ENCODE assay signal across 15 mouse cellular contexts in genomic region chr8:46969386-46969785, GRCm38 (mm10). TPM values are rescaled to one million over a fixed set of nuclear protein-coding genes. Genes with fewer than 3 reads are reported as not detected.
DNase-seq lines count a peak whose midpoint lies in the region; ATAC-seq and TF ChIP-seq lines count a peak whose summit lies in the region.
"Had no signal": no experiment of that assay in that cellular context is flagged by ENCODE, and none has a peak within 500 bp of the region (broad histone marks: within the 10 kb centered on the region; RNA-seq: fewer than 3 reads in every experiment).

No protein-coding gene starts in this region.

- H3K27ac ChIP-seq in heart, adult 2 months: no peak overlapping the region
- H3K27ac ChIP-seq in lung, embryonic 14.5 days (ENCODE audit: low read depth): no peak overlapping the region
- no peak overlapping the region for H3K27ac ChIP-seq in ES-E14 (ENCODE audit: insufficient read depth, low read depth, low read length, poor library complexity, severe bottlenecking)
- H3K27ac ChIP-seq: forebrain, embryonic 15.5 days; heart, embryonic 15.5 days; limb, embryonic 13.5 days had no signal

- no peaks in the 10 kb centered on the region; the same call in 1 of the 2 replicates for H3K4me1 ChIP-seq in heart, adult 2 months (ENCODE audit: control insufficient read depth, insufficient read depth, low read length)
- no peaks in the 10 kb centered on the region for H3K4me1 ChIP-seq in lung, embryonic 14.5 days (ENCODE audit: insufficient read depth)
- H3K4me1 ChIP-seq in lung, adult 2 months (ENCODE audit: control insufficient read depth, insufficient read depth, low read length): no peaks in the 10 kb centered on the region
- no peaks in the 10 kb centered on the region for H3K4me1 ChIP-seq in ES-E14 (ENCODE audit: control insufficient read depth in 2 of 2, insufficient read depth in 2 of 2, low read length in 2 of 2, poor library complexity in 1 of 2)
- H3K4me1 ChIP-seq: forebrain, embryonic 15.5 days; heart, embryonic 15.5 days had no signal

- ATAC-seq in lung, embryonic 14.5 days (ENCODE audit: insufficient read depth): no peak
- no peak for ATAC-seq in frontal cortex, adult (ENCODE audit: low TSS enrichment)
- no peak for ATAC-seq in monocyte, adult 5-6 weeks (replicated peaks; ENCODE audit: insufficient number of reproducible peaks, low FRiP score, low TSS enrichment, poor library complexity, severe bottlenecking)
- ATAC-seq: forebrain, embryonic 15.5 days had no signal

- intact Hi-C loops in heart, adult 2 months (cut with DNase I): no loop called here
- intact Hi-C loops in heart, postnatal 36 days (cut with DNase I): loop anchor here (2.0 kb wide), 1 partner anchor 401 kb away; no protein-coding TSS in a partner anchor

- H3K27me3 ChIP-seq in heart, adult 2 months (ENCODE audit: control insufficient read depth, insufficient read depth, low read length): no peaks in the 10 kb centered on the region
- H3K27me3 ChIP-seq in lung, embryonic 14.5 days (ENCODE audit: insufficient read depth, low read length): no peaks in the 10 kb centered on the region
- H3K27me3 ChIP-seq: forebrain, embryonic 15.5 days; heart, embryonic 15.5 days had no signal

- peak; percentile 65 for TF ChIP-seq CTCF in heart, adult 2 months (IDR thresholded peaks at IDR 0.05)
- peak; percentile 62 for TF ChIP-seq CTCF in lung, embryonic 14.5 days (IDR thresholded peaks at IDR 0.05; ENCODE audit: low read depth)
- no peak for TF ChIP-seq CTCF in lung, adult 2 months (IDR thresholded peaks at IDR 0.05; ENCODE audit: insufficient read depth, low read length)

- in situ Hi-C loops in ES-E14 (cut with MboI; ENCODE audit: low sequenced_read_pairs in 2 of 2, unreplicated experiment in 2 of 2): no loop called here

- H3K4me2 ChIP-seq in lung, embryonic 14.5 days: no peak overlapping the region
- H3K4me2 ChIP-seq: forebrain, embryonic 15.5 days; heart, embryonic 15.5 days; limb, embryonic 13.5 days had no signal

- no peak overlapping the region for H3K9ac ChIP-seq in heart, adult 2 months (ENCODE audit: low read depth, low read length)
- no peak overlapping the region for H3K9ac ChIP-seq in lung, embryonic 14.5 days
- no peak overlapping the region for H3K9ac ChIP-seq in ES-E14 (ENCODE audit: insufficient read depth, low read depth, low read length, poor library complexity, severe bottlenecking)
- H3K9ac ChIP-seq: forebrain, embryonic 15.5 days; heart, embryonic 15.5 days; limb, embryonic 13.5 days had no signal

- 43% methylated on average over 2 of the region's 2 CpGs for whole genome bisulfite sequencing in heart, adult 2 months
- 62% methylated on average over 2 of the region's 2 CpGs for WGBS in lung, embryonic 14.5 days
- 42% methylated on average over 2 of the region's 2 CpGs for WGBS in lung, adult 2 months

- H3K4me3 ChIP-seq in heart, adult 2 months: no peak overlapping the region
- H3K4me3 ChIP-seq in lung, embryonic 14.5 days (ENCODE audit: low read depth, low read length): no peak overlapping the region
- no peak overlapping the region for H3K4me3 ChIP-seq in lung, adult 2 months (replicated peaks; ENCODE audit: extremely low read depth, low read depth, low read length)
- H3K4me3 ChIP-seq in ES-E14 (ENCODE audit: insufficient read depth in 1 of 2, low read depth in 1 of 2, low read length in 2 of 2, poor library complexity in 1 of 2, severe bottlenecking in 1 of 2): no peak overlapping the region
- H3K4me3 ChIP-seq: forebrain, embryonic 15.5 days; heart, embryonic 15.5 days; limb, embryonic 13.5 days had no signal

- no peaks in the 10 kb centered on the region for H3K79me2 ChIP-seq in heart, adult 2 months (replicated peaks; ENCODE audit: control insufficient read depth, insufficient read depth, low read length)

- no peaks in the 10 kb centered on the region for H3K9me3 ChIP-seq in lung, embryonic 14.5 days (ENCODE audit: low read depth, low read length)
- H3K9me3 ChIP-seq in ES-E14 (ENCODE audit: control insufficient read depth, insufficient read depth, low read depth, low read length): no peaks in the 10 kb centered on the region
- H3K9me3 ChIP-seq: forebrain, embryonic 15.5 days; heart, embryonic 15.5 days had no signal

- no peak for TF ChIP-seq EP300 in heart, adult 2 months (IDR thresholded peaks at IDR 0.05; ENCODE audit: insufficient read depth, low read depth, low read length)

- TF ChIP-seq POLR2A in heart, adult 2 months (IDR thresholded peaks at IDR 0.05; ENCODE audit: insufficient read depth, low read depth, low read length): no peak
- no peak for TF ChIP-seq POLR2A in lung, adult 2 months (IDR thresholded peaks at IDR 0.05; ENCODE audit: borderline replicate concordance, extremely low read depth, low read depth, low read length)

- H3K36me3 ChIP-seq in heart, adult 2 months (ENCODE audit: control insufficient read depth, insufficient read depth, low read length): no peaks in the 10 kb centered on the region
- no peaks in the 10 kb centered on the region for H3K36me3 ChIP-seq in lung, embryonic 14.5 days (ENCODE audit: insufficient read depth)
- H3K36me3 ChIP-seq in ES-E14 (ENCODE audit: control insufficient read depth, insufficient read depth, low read length, poor library complexity, severe bottlenecking): no peaks in the 10 kb centered on the region
- H3K36me3 ChIP-seq: forebrain, embryonic 15.5 days; heart, embryonic 15.5 days; limb, embryonic 13.5 days had no signal

- no peak for DNase-seq in heart, adult 2 months
- no peak for DNase-seq in heart, postnatal 36 days
- peak; percentile 38 for DNase-seq in lung, embryonic 14.5 days
- no peak for DNase-seq in lung, adult 2 months
- no peak for DNase-seq in ES-E14 (ENCODE audit: low read depth, low spot score)
- DNase-seq in retina, postnatal 1 day: peak; percentile 20
- DNase-seq: cerebellum, adult 9-10 months; gastrocnemius, postnatal 36 days; kidney, postnatal 10 days; thymus, postnatal 4 days had no signal

TF ChIP-seq in ES-E14, 5 proteins besides CTCF, POLR2A, EP300 and RAD21:
- TF ChIP-seq ZNF384 (IDR thresholded peaks at IDR 0.05; ENCODE audit: low read depth, low read length): peak; percentile 98
- TF ChIP-seq MAFK (IDR thresholded peaks at IDR 0.05; ENCODE audit: insufficient read depth, low read depth, low read length): no peak
TF ChIP-seq in ES-E14: peak in this region for 1.

RNA-seq across cellular contexts. Expression of gene Enpp6, which starts 17.3 kb away (rescaled TPM):
- 1 to 10 TPM; 2.9 to 3.5 TPM for total RNA-seq in heart, adult 2 months (2021)
- 5.9 and 7.7 TPM in 2 replicates for polyA plus RNA-seq in heart, adult 2 months (2012; rRNA removed)
- 1 to 10 TPM; 4.2 to 4.3 TPM for total RNA-seq in heart, postnatal 36 days (2021)
- polyA plus RNA-seq in lung, embryonic 14.5 days (2014; fragmentation: Nextera tagmentation; extraction: Ambion mirVana): 0.29 and 0.89 TPM in 2 replicates
- polyA plus RNA-seq in lung, adult 2 months (2012; rRNA removed): 2.4 and 10.4 TPM in 2 replicates
- 0.22 TPM in 1 of 2 replicates, not detected in the other for total RNA-seq in ES-E14 (2012; rRNA removed)
- 0.39 TPM in 1 of 3 replicates, not detected in the others for total RNA-seq in monocyte, adult 5-6 weeks (2017)

Comparison
In these comparisons a context has a peak if more than half of its experiments do, and no peak if none do; other contexts are left out.
1. DNase-seq: peak in lung, embryonic 14.5 days (single experiment) and retina, postnatal 1 day (single experiment); none in heart, adult 2 months (0 of 2), heart, postnatal 36 days (0 of 2), lung, adult 2 months (single experiment) and ES-E14 (single experiment).